Mouse (Mus musculus) megakaryocyte, embryonic 14.5 days (primary cell): Measurements from ENCODE around the gene Igf2r.

ENCODE experiments used
- FLI1 ChIP-seq: IDR thresholded peaks from 2 replicates; pipeline ENCODE4 v1.6.1; 2012; ENCODE audit warnings: low read length, inconsistent platforms, mixed read lengths
- GATA1 ChIP-seq: IDR thresholded peaks from 3 replicates; pipeline ENCODE4 v1.6.1; 2012; ENCODE audit warnings: mixed read lengths, low read length, inconsistent platforms, borderline replicate concordance

- no peak for TF ChIP-seq GATA1
- no peak for TF ChIP-seq FLI1
These were observed 32.5 kb upstream of the Igf2r start for GRCm38 (mm10) chr17:12801861-12802540.
